Mouse (Mus musculus) layer of hippocampus, adult 2 months (tissue): ENCODE data around the gene Tmem127. TPM values are rescaled to one million over a fixed set of nuclear protein-coding genes. Genes with fewer than 3 reads are reported as not detected.

ENCODE experiments used
- DNase-seq, 2 experiments: peaks; one replicate each; pipeline ENCODE4 v3.0.0; 2022; ENCODE audit warnings: low spot score in 2 of 2
- H3K27ac ChIP-seq: fragments of 200-600 bp; 2 replicates; pipeline ENCODE4 v1.8.1; 2022
- H3K4me3 ChIP-seq: fragments of 200-600 bp; 2 replicates; pipeline ENCODE4 v1.8.1; 2022; ENCODE audit warnings: mild to moderate bottlenecking
- CTCF ChIP-seq: fragments of 200-600 bp; conservative IDR thresholded peaks from 2 replicates; pipeline ENCODE4 v1.8.1; 2022; ENCODE audit warnings: antibody characterized with exemption, mild to moderate bottlenecking, moderate library complexity
- total RNA-seq, 2 experiments: library from RNA; stranded (reverse); gene quantifications; 2 replicates each; pipeline ENCODE4 v1.2.3; 2021

Tmem127 gene
- total RNA-seq, 2 experiments from 2014 or later = 67.5 to 78.5 TPM

DNA sequence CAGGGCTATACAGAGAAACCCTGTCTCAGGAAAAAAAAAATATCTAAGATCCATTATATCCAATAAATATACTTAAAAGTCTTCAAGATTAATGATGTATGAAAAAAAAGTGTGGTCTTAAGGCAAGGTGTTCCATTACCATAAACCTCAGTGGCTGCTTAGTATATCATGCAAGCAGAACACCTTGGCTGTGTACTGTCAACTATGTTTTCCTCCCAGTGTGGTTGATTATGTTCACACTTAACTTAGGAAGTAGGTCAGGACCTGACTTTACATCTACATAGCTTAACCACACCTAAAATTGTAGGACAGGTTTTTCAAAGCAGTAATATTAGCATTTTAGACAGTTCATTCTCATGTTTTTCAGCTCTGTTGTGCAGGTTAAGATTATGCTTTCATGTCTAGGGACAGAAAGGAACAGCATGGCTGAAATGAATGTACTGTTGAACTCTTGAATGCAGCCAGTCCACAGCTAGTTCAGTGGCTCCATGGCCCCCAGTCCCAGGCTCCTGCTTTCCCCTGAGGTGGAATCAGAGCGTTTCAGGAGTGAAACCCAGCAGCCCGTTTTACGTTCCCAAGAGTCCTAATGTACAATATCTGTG, 57.0 kb downstream of the Tmem127 start:
- Histone ChIP-seq H3K27ac (no peak overlapping the region), H3K4me3 (no peak overlapping the region)
- no peak for DNase-seq
- TF ChIP-seq CTCF = no peak

GRCm38 (mm10) chr2:127306123-127306522, 58.4 kb downstream of the Tmem127 start:
- TF ChIP-seq CTCF = peak; percentile 39
- Histone ChIP-seq H3K4me3 (no peak overlapping the region), H3K27ac (no peak overlapping the region)
- no peak for DNase-seq

DNA sequence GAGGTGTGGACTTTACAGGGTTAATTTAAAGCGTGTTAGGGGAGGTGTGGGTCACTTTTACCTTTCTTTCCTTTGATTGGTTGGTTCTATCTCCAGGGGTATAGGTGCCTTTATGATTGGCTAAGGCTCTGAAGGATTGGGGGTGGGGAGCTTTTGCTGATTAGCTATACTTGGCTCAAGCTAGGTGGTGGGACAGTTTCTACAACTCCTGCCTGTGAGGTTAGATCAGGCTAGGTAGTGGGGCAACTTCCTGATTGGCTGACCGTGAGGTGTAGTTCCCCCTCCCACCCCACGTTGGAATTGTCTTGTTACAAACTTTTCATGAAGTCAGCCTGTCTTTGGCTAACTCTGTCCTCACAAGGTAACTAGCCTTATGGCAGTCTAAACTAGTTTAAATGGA, 59.5 kb downstream of the Tmem127 start:
- Histone ChIP-seq H3K4me3 (no peak overlapping the region), H3K27ac (no peak overlapping the region)
- no peak for DNase-seq
- TF ChIP-seq CTCF = no peak

DNA sequence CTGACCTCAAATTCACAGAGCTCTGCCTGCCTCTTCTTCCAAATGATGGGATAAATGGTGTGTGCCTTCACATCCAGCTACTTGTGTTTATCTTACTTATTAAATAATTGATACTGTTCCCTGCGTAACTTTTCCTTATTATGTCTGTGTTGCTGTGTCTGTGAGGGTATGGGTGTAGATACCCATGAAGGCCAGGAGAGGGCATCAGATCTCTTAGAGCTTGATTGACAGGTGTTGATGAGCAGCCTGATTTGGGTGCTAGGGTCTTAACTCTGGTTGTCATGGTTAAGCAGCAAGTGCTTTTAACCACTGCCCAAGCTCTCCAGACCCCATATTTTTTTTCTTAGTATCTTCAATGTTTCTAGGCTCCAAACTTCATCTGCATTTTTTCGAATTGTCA, 61.0 kb downstream of the Tmem127 start:
- TF ChIP-seq CTCF = peak; percentile 75
- no peak overlapping the region for H3K4me3 ChIP-seq
- no peak for DNase-seq
- H3K27ac ChIP-seq = no peak overlapping the region

- H3K4me3 ChIP-seq = no peak overlapping the region
- H3K27ac ChIP-seq = no peak overlapping the region
- DNase-seq = no peak
- no peak for TF ChIP-seq CTCF
These were observed 62.5 kb downstream of the Tmem127 start for GRCm38 (mm10) chr2:127310246-127310645.

- H3K4me3 ChIP-seq = no peak overlapping the region
- no peak overlapping the region for H3K27ac ChIP-seq
- no peak for DNase-seq
- no peak for TF ChIP-seq CTCF
These were observed 63.0 kb downstream of the Tmem127 start for GRCm38 (mm10) chr2:127310685-127311084.

Other genes starting within 250 kb of the Tmem127 start
- 10 to 100 TPM; 12.3 to 13.1 TPM for gene Ap4e1, start 239.2 kb upstream of the Tmem127 start, total RNA-seq
- 10 to 100 TPM; 17.3 to 20.2 TPM for gene Blvra, start 177.2 kb upstream of the Tmem127 start, total RNA-seq
- 1 to 10 TPM; 1.3 to 1.6 TPM for gene Ncaph, start 114.0 kb upstream of the Tmem127 start, total RNA-seq
- 1 to 10 TPM; 2.6 TPM for gene Itpripl1, start 104.5 kb upstream of the Tmem127 start, total RNA-seq
- gene 1810024B03Rik, start 39.6 kb upstream of the Tmem127 start, total RNA-seq = 1 to 10 TPM in 1 of 2 experiments, under 1 TPM in 1; 0.91 to 1.1 TPM
- 10 to 100 TPM; 94.9 to 95.2 TPM for gene Snrnp200, start 39.5 kb upstream of the Tmem127 start, total RNA-seq
- 10 to 100 TPM; 76.1 to 85.1 TPM for gene Ciao1, start 92 bp upstream of the Tmem127 start, total RNA-seq
- gene Stard7, start 22.3 kb downstream of the Tmem127 start, total RNA-seq = 100 to 1,000 TPM; 112 to 117 TPM
- 1 to 10 TPM; 1.6 to 2.0 TPM for gene Dusp2, start 88.3 kb downstream of the Tmem127 start, total RNA-seq
- not detected for gene Astl, start 90.7 kb downstream of the Tmem127 start, total RNA-seq
- under 1 TPM in 1 of 2 experiments, not detected in 1; 0.26 TPM for gene Adra2b, start 115.3 kb downstream of the Tmem127 start, total RNA-seq
- under 1 TPM; 0.12 to 0.31 TPM for gene Gpat2, start 177.3 kb downstream of the Tmem127 start, total RNA-seq
- gene Fahd2a, start 196.7 kb downstream of the Tmem127 start, total RNA-seq = 10 to 100 TPM; 19.8 to 21.6 TPM